Mouse (Mus musculus) layer of hippocampus, adult 2 months (tissue): ENCODE results near the gene Ighmbp2. TPM values are rescaled to one million over a fixed set of nuclear protein-coding genes. Genes with fewer than 3 reads are reported as not detected.

Source experiments
- DNase-seq, 2 experiments: peaks; one replicate each; pipeline ENCODE4 v3.0.0; 2022; ENCODE audit warnings: low spot score in 2 of 2
- H3K27ac ChIP-seq: fragments of 200-600 bp; 2 replicates; pipeline ENCODE4 v1.8.1; 2022
- H3K4me3 ChIP-seq: fragments of 200-600 bp; 2 replicates; pipeline ENCODE4 v1.8.1; 2022; ENCODE audit warnings: mild to moderate bottlenecking
- CTCF ChIP-seq: fragments of 200-600 bp; conservative IDR thresholded peaks from 2 replicates; pipeline ENCODE4 v1.8.1; 2022; ENCODE audit warnings: antibody characterized with exemption, mild to moderate bottlenecking, moderate library complexity
- total RNA-seq, 2 experiments: library from RNA; stranded (reverse); gene quantifications; 2 replicates each; pipeline ENCODE4 v1.2.3; 2021

Gene Ighmbp2
- total RNA-seq, 2 experiments from 2014 or later = 11.9 to 12.4 TPM

- DNase-seq = no peak
- no peak for TF ChIP-seq CTCF
- H3K27ac ChIP-seq = no peak overlapping the region
- H3K4me3 ChIP-seq = no peak overlapping the region
These were observed 37.3 kb upstream of the Ighmbp2 start for GRCm38 (mm10) chr19:3320086-3320485.

GRCm38 (mm10) chr19:3319341-3319740, 36.5 kb upstream of the Ighmbp2 start:
- H3K27ac ChIP-seq = no peak overlapping the region
- no peak for TF ChIP-seq CTCF
- no peak overlapping the region for H3K4me3 ChIP-seq
- no peak for DNase-seq

- TF ChIP-seq CTCF = no peak
- H3K27ac ChIP-seq = no peak overlapping the region
- no peak overlapping the region for H3K4me3 ChIP-seq
- DNase-seq = no peak
These were observed 24.5 kb upstream of the Ighmbp2 start for GRCm38 (mm10) chr19:3307175-3307949.

GRCm38 (mm10) chr19:3304017-3304416, 21.2 kb upstream of the Ighmbp2 start:
- DNase-seq = no peak
- no peak for TF ChIP-seq CTCF
- no peak overlapping the region for H3K4me3 ChIP-seq

GRCm38 (mm10) chr19:3297775-3298174, 15.0 kb upstream of the Ighmbp2 start:
- no peak for DNase-seq
- Histone ChIP-seq H3K27ac (no peak overlapping the region), H3K4me3 (no peak overlapping the region)
- TF ChIP-seq CTCF = no peak

More at GRCm38 (mm10) chr19:3304017-3304416, 21.2 kb upstream of the Ighmbp2 start:
- no peak overlapping the region for H3K27ac ChIP-seq

GRCm38 (mm10) chr19:3297034-3297433, 14.2 kb upstream of the Ighmbp2 start:
- no peak for TF ChIP-seq CTCF
- Histone ChIP-seq H3K27ac (no peak overlapping the region), H3K4me3 (no peak overlapping the region)
- no peak for DNase-seq

GRCm38 (mm10) chr19:3295245-3295644, 12.4 kb upstream of the Ighmbp2 start:
- DNase-seq = no peak
- H3K27ac ChIP-seq = no peak overlapping the region
- H3K4me3 ChIP-seq = no peak overlapping the region
- TF ChIP-seq CTCF = no peak

- no peak overlapping the region for H3K4me3 ChIP-seq
- H3K27ac ChIP-seq = no peak overlapping the region
- DNase-seq = no peak
- no peak for TF ChIP-seq CTCF
These were observed 10.2 kb upstream of the Ighmbp2 start for GRCm38 (mm10) chr19:3292993-3293392.

GRCm38 (mm10) chr19:3292028-3292427, 9.2 kb upstream of the Ighmbp2 start:
- peak; percentile 95 for TF ChIP-seq CTCF
- peak; percentile 27 to 62 for DNase-seq
- no peak overlapping the region for H3K27ac ChIP-seq
- H3K4me3 ChIP-seq = no peak overlapping the region

- DNase-seq = no peak
- Histone ChIP-seq H3K27ac (no peak overlapping the region), H3K4me3 (no peak overlapping the region)
- no peak for TF ChIP-seq CTCF
These were observed 6.2 kb upstream of the Ighmbp2 start for GRCm38 (mm10) chr19:3289006-3289405.

- no peak for TF ChIP-seq CTCF
- Histone ChIP-seq H3K4me3 (peak overlapping the region; percentile 95), H3K27ac (no peak overlapping the region)
- no peak for DNase-seq
These were observed 931 bp downstream of the Ighmbp2 start for GRCm38 (mm10) chr19:3281886-3282285.

- TF ChIP-seq CTCF = no peak
- Histone ChIP-seq H3K4me3 (no peak overlapping the region), H3K27ac (no peak overlapping the region)
- no peak for DNase-seq
These were observed 7.0 kb downstream of the Ighmbp2 start for GRCm38 (mm10) chr19:3275744-3276365.

- TF ChIP-seq CTCF = no peak
- no peak overlapping the region for H3K27ac ChIP-seq
- no peak overlapping the region for H3K4me3 ChIP-seq
- no peak for DNase-seq
These were observed 9.5 kb downstream of the Ighmbp2 start for GRCm38 (mm10) chr19:3273331-3273730.

- H3K4me3 ChIP-seq = no peak overlapping the region
- DNase-seq = no peak
- no peak overlapping the region for H3K27ac ChIP-seq
- no peak for TF ChIP-seq CTCF
These were observed 11.5 kb downstream of the Ighmbp2 start for GRCm38 (mm10) chr19:3271366-3271765.
